Mouse (Mus musculus): Measurements from ENCODE around the gene Olfr370. TPM values are rescaled to one million over a fixed set of nuclear protein-coding genes. Genes with fewer than 3 reads are reported as not detected.

Olfr370 gene
- total and polyA plus RNA-seq, 2 experiments from 2014 or later, result not detected

DNA sequence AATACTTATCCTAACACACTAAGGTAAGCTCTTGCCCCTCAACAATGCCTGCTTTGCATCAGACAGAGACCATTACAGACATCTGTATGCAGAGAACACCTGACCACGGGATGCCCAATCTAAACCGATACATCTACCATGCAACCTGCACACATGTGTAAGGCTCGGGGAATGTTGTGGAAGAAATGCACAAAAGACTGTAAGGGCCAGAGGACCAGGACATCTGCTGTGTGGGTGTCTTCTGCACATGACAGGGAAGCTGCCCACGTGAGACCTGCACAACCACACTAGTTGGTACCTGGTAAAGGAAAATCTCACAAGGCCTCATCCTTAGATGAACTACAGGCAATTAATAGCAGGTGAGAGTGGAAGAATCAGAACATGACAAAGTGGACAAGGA, 27.7 kb downstream of the Olfr370 start:
- DNase-seq (no peak), ATAC-seq (no peak)
- Histone ChIP-seq H3K36me3 (ENCODE audit: insufficient read depth) (no peaks in the 10 kb centered on the region), H3K27ac (ENCODE audit: low read depth, low read length) (no peak overlapping the region), H3K4me2 (ENCODE audit: low read depth) (no peak overlapping the region), H3K9ac (no peak overlapping the region), H3K9me3 (ENCODE audit: low read length) (no peaks in the 10 kb centered on the region), H3K4me1 (ENCODE audit: insufficient read depth) (peaks cover 6% of the 10 kb centered on the region; the same call in 1 of the 2 replicates), H3K4me3 (ENCODE audit: low read depth, low read length) (no peak overlapping the region), H3K27me3 (ENCODE audit: insufficient read depth, low read length) (no peaks in the 10 kb centered on the region)
- WGBS, result 76% methylated on average over 4 of the region's 4 CpGs
- no peak for TF ChIP-seq CTCF (IDR thresholded peaks at IDR 0.05; ENCODE audit: low read depth)

DNA sequence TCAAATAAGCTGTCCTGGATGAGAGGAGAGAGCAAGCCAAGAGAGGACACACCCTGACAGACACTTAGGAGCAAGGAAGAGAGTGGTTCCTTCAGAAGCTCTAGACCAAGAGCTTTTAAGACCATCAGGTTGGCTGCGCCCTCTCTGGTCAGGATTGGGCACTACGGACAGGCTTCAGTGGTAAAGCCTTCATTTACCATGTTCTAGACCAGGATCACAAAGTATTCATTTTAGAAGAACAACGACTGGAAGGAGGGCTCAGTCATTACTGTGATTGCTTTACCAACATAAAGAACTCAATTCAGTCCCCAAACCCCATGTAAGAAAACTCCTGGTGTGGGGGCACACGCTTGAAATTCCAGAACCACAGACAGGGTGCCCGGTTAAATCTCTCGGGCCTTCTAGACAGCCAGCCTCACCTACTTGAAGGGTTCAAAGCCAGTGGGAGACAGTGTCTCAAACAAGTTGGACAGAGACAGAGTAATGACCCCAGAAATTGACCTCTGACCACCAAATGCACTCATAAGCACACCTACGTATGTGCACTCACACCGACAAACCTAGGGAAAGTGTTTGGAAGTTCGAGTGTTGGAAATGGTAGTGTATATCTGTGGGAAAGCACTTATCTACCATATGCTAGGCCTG, 30.3 kb downstream of the Olfr370 start:
- no peak for DNase-seq
- no peak for ATAC-seq

DNA sequence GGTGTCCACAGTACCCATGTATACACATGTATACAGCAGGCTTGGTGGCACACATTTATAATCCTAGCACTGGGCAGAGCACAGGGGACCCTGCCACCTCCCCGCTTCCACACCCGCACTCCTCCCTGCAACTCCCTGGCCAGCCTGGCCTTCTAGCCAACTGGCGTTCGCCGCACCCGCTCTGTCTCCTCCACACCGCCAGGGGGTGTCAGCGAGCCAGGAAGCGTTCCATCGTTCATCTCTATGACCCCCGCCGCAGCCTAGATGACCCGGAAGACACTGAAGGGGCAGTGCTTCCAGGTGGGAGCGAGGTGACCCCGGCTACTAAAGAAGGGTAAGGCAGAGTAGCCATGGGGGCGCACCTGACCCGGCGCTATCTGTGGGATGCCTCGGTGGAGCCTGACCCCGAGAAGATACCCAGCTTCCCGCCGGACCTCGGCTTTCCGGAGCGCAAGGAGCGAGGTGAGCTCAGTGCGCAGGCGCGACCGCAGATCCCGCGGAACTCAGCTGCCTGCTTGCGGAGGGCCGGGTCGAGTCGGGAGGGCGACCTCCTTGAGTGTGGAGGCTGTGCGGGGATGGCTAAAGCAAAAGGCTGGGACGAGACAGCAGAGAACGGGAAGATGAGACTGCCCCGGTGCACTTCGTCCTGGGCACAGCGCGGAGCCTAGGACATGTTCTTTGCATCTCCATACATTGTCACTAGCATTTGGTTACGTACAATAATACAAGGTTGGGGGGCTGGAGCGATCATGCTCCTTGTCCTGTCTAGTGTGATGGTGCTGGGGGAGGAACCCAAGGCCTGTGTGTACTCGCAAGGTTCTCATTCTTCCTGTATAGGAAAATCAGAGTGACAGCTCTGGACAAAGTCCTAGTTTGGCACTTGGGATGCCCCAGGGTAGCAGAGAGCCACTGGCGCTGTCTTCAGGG, 31.2 kb downstream of the Olfr370 start, which contains the start of gene Ndufb7:
Gene Ndufb7 (plus strand): TSS at position 203 of the 927 bp plus-strand sequence.
- TF ChIP-seq CTCF (IDR thresholded peaks at IDR 0.05; ENCODE audit: low read depth), result peak; percentile 99
- peaks cover 15% of the 10 kb centered on the region; the same call in 1 of the 2 replicates for H3K36me3 ChIP-seq (ENCODE audit: insufficient read depth)
- under 1% methylated on average over 48 of the region's 48 CpGs for WGBS
- no peaks in the 10 kb centered on the region for H3K9me3 ChIP-seq (ENCODE audit: low read length)
- ATAC-seq (peak; percentile 91), DNase-seq (peak; percentile 97)
- peak within 1 kb of the TSS; percentile 82 for H3K4me2 ChIP-seq (ENCODE audit: low read depth)
- H3K4me3 ChIP-seq (ENCODE audit: low read depth, low read length), result peak within 1 kb of the TSS; percentile 71
- H3K27ac ChIP-seq (ENCODE audit: low read depth, low read length), result peak within 1 kb of the TSS; percentile 75
- H3K27me3 ChIP-seq (ENCODE audit: insufficient read depth, low read length), result no peaks in the 10 kb centered on the region
- H3K4me1 ChIP-seq (ENCODE audit: insufficient read depth), result peaks cover 6% of the 10 kb centered on the region; the same call in 1 of the 2 replicates
- H3K9ac ChIP-seq, result peak within 1 kb of the TSS; percentile 61

More for the DNA sequence above, 30.3 kb downstream of the Olfr370 start:
- peak; percentile 41 for TF ChIP-seq CTCF (IDR thresholded peaks at IDR 0.05; ENCODE audit: low read depth)
- H3K4me1 ChIP-seq (ENCODE audit: insufficient read depth), result peaks cover 6% of the 10 kb centered on the region; the same call in 1 of the 2 replicates
- 0 out of 2 replicates have a peak overlapping the region, but pooled peaks have one; percentile 82 for H3K4me2 ChIP-seq (ENCODE audit: low read depth)
- no peaks in the 10 kb centered on the region for H3K27me3 ChIP-seq (ENCODE audit: insufficient read depth, low read length)
- H3K27ac ChIP-seq (ENCODE audit: low read depth, low read length), result no peak overlapping the region
- WGBS, result 74% methylated on average over 9 of the region's 9 CpGs
- H3K9me3 ChIP-seq (ENCODE audit: low read length), result no peaks in the 10 kb centered on the region
- 0 out of 2 replicates have a peak, but pooled peaks cover 8% of the 10 kb centered on the region for H3K36me3 ChIP-seq (ENCODE audit: insufficient read depth)
- no peak overlapping the region for H3K4me3 ChIP-seq (ENCODE audit: low read depth, low read length)
- H3K9ac ChIP-seq, result no peak overlapping the region

DNA sequence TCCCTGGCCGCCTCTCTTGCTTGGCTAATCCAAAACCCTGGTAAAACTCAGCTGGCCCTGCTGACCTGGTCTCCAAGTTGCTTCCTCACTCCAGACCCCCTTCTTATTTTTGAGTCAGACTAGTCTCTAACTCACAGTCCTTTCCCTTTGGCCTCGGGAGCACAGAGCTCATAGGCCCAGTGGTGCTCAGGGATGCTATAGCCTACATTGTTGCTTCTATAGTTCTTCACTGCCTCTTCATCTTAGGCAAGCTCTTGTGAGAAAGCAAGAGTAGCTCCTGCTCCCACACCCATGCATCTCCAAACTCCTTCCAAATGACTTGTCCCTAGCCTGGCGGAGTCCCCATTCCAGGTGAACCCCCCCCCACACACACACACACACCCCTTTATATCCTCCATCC, 32.1 kb downstream of the Olfr370 start:
- ATAC-seq (no peak), DNase-seq (no peak)
- WGBS, result 58% methylated on average over 3 of the region's 3 CpGs
- no peak overlapping the region for H3K27ac ChIP-seq (ENCODE audit: low read depth, low read length)
- peak overlapping the region; percentile 61 for H3K9ac ChIP-seq
- TF ChIP-seq CTCF (IDR thresholded peaks at IDR 0.05; ENCODE audit: low read depth), result no peak
- H3K4me1 ChIP-seq (ENCODE audit: insufficient read depth), result peaks cover 6% of the 10 kb centered on the region; the same call in 1 of the 2 replicates
- H3K4me2 ChIP-seq (ENCODE audit: low read depth), result peak overlapping the region; percentile 82
- H3K4me3 ChIP-seq (ENCODE audit: low read depth, low read length), result peak overlapping the region; percentile 71
- no peaks in the 10 kb centered on the region for H3K9me3 ChIP-seq (ENCODE audit: low read length)
- H3K36me3 ChIP-seq (ENCODE audit: insufficient read depth), result peaks cover 24% of the 10 kb centered on the region
- H3K27me3 ChIP-seq (ENCODE audit: insufficient read depth, low read length), result no peaks in the 10 kb centered on the region

DNA sequence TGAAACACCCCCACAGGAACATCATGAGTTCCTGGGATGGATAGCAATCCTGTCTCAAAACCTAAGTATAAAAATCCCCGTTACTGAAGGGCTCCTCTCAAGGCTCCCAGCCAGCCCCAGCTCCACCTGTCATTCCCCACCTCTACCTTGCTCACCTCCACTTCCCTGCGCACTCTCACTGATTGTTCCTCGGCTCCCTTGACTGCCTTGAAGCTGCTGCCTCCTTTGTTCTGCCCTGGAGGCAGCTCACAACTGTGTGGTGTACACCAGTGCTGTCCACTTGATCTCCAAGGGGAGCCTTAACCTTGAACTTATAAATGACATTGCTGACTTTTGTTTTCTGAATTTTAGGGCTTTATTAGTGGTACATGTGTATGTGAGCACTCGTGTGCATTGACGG, 32.5 kb downstream of the Olfr370 start:
- ATAC-seq (no peak), DNase-seq (no peak)
- no peak for TF ChIP-seq CTCF (IDR thresholded peaks at IDR 0.05; ENCODE audit: low read depth)
- Histone ChIP-seq H3K9me3 (ENCODE audit: low read length) (no peaks in the 10 kb centered on the region), H3K27ac (ENCODE audit: low read depth, low read length) (no peak overlapping the region), H3K4me2 (ENCODE audit: low read depth) (peak overlapping the region; percentile 82; the same call in 1 of the 2 replicates), H3K4me3 (ENCODE audit: low read depth, low read length) (no peak overlapping the region), H3K36me3 (ENCODE audit: insufficient read depth) (peaks cover 29% of the 10 kb centered on the region), H3K4me1 (ENCODE audit: insufficient read depth) (peaks cover 6% of the 10 kb centered on the region; the same call in 1 of the 2 replicates), H3K27me3 (ENCODE audit: insufficient read depth, low read length) (no peaks in the 10 kb centered on the region), H3K9ac (0 out of 2 replicates have a peak overlapping the region, but pooled peaks have one; percentile 61)
- 66% methylated on average over 5 of the region's 5 CpGs for WGBS

DNA sequence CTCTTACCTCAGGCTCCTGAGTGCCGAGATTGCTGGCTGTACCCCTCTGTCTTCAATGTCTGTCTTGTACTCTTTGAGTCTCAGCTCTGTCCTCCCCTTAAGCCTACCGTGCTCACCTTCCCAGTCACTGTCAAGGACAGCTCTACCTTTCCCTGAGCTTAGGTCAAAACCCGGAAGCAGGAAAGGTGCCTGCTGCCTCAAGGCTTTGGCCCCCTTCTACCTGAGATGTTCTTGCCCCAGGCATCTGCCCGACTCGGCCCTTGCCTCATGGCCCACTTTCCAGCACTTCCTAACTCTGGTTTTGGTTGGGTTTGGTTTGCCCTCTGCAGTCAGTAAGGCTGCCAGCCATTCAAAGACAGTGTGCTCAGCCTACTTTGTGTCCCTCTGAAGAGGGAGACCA, 33.2 kb downstream of the Olfr370 start:
- H3K4me3 ChIP-seq (ENCODE audit: low read depth, low read length), result no peak overlapping the region

More for the DNA sequence above, 33.2 kb downstream of the Olfr370 start:
- H3K27ac ChIP-seq (ENCODE audit: low read depth, low read length), result no peak overlapping the region
- WGBS, result 85% methylated on average over 5 of the region's 5 CpGs
- no peaks in the 10 kb centered on the region for H3K27me3 ChIP-seq (ENCODE audit: insufficient read depth, low read length)
- no peak for TF ChIP-seq CTCF (IDR thresholded peaks at IDR 0.05; ENCODE audit: low read depth)
- peaks cover 6% of the 10 kb centered on the region; the same call in 1 of the 2 replicates for H3K4me1 ChIP-seq (ENCODE audit: insufficient read depth)
- peaks cover 35% of the 10 kb centered on the region for H3K36me3 ChIP-seq (ENCODE audit: insufficient read depth)
- DNase-seq, result no peak
- H3K9ac ChIP-seq, result no peak overlapping the region
- no peak for ATAC-seq
- no peak overlapping the region for H3K4me2 ChIP-seq (ENCODE audit: low read depth)
- H3K9me3 ChIP-seq (ENCODE audit: low read length), result no peaks in the 10 kb centered on the region

Data from forebrain, postnatal 0 days (tissue).